Mouse (Mus musculus) limb, embryonic 14.5 days (tissue): ENCODE results near the gene Prrxl1. TPM values are rescaled to one million over a fixed set of nuclear protein-coding genes. Genes with fewer than 3 reads are reported as not detected.

Experiments used
- ATAC-seq: fragments of 200-750 bp; cut with Nextera tagmentation; 2 replicates; pipeline ENCODE4 v1.8.0; 2017; ENCODE audit warnings: low read depth, moderate number of reproducible peaks, moderate TSS enrichment; ENCODE audit not compliant: low FRiP score
- DNase-seq: peaks from one replicate; pipeline ENCODE4 v3.0.0-alpha.2; 2015; ENCODE audit warnings: low spot score
- H3K27ac ChIP-seq: fragments of 300-500 bp; sonication (generic); replicated peaks from 2 replicates; pipeline ENCODE4 v1.5.1; 2014; ENCODE audit warnings: low read depth, mild to moderate bottlenecking, low read length, moderate library complexity, mixed read lengths
- H3K27me3 ChIP-seq: fragments of 300-500 bp; sonication (generic); 2 replicates; pipeline ENCODE4 v1.6.1; 2014; ENCODE audit warnings: low read length, mixed read lengths; ENCODE audit not compliant: control insufficient read depth, insufficient read depth
- H3K36me3 ChIP-seq: fragments of 300-500 bp; sonication (generic); 2 replicates; pipeline ENCODE4 v1.6.1; 2014; ENCODE audit warnings: mild to moderate bottlenecking, low read length, moderate library complexity, mixed read lengths; ENCODE audit not compliant: control insufficient read depth, insufficient read depth
- H3K4me1 ChIP-seq: fragments of 300-500 bp; sonication (generic); 2 replicates; pipeline ENCODE4 v1.6.1; 2014; ENCODE audit warnings: antibody characterized with exemption, low read length, mixed read lengths; ENCODE audit not compliant: control insufficient read depth, insufficient read depth
- H3K4me2 ChIP-seq: fragments of 300-500 bp; sonication (generic); replicated peaks from 2 replicates; pipeline ENCODE4 v1.6.1; 2014; ENCODE audit warnings: low read depth, mild to moderate bottlenecking, low read length, moderate library complexity; ENCODE audit not compliant: severe bottlenecking
- H3K4me3 ChIP-seq: fragments of 300-500 bp; sonication (generic); replicated peaks from 2 replicates; pipeline ENCODE4 v1.5.1; 2014; ENCODE audit warnings: low read length
- H3K9ac ChIP-seq: fragments of 300-500 bp; sonication (generic); 2 replicates; pipeline ENCODE4 v1.6.1; 2014; ENCODE audit warnings: mild to moderate bottlenecking, low read depth, low read length, moderate library complexity; ENCODE audit not compliant: severe bottlenecking
- H3K9me3 ChIP-seq: fragments of 300-500 bp; sonication (generic); 2 replicates; pipeline ENCODE4 v1.6.1; 2016; ENCODE audit warnings: low read length; ENCODE audit not compliant: control insufficient read depth
- POLR2A ChIP-seq: fragments of 200-500 bp; IDR thresholded peaks from 2 replicates; pipeline ENCODE4 v1.8.0; 2012; ENCODE audit warnings: inconsistent platforms, mild to moderate bottlenecking, moderate library complexity, borderline replicate concordance; ENCODE audit not compliant: insufficient read depth, insufficient read length; ENCODE audit errors: extremely low read depth
- WGBS: fragments of 180-500 bp; shearing (Covaris S2); extraction: QIAGEN DNeasy Blood & Tissue Kit; methylation state at CpG from one replicate; pipeline ENCODE4 v1.1.7; 2014; 5-methylcytosine and 5-hydroxymethylcytosine counted together
- polyA plus RNA-seq, 2 experiments: library from polyadenylated mRNA; depleted of rRNA in 1 of 2; stranded (reverse) in 1 of 2; unstranded in 1 of 2; fragments of >200 nt; fragmentation: Nextera tagmentation in 1 of 2; extraction: Ambion mirVana in 1 of 2; gene quantifications; 2 replicates each; pipeline versions ENCODE4 v1.2.1 to v1.2.3; 2012 to 2014

The Prrxl1 gene
- polyA plus RNA-seq, 2 experiments, result 0.09 TPM; not detected in 1

GRCm38 (mm10) chr14:32590377-32590776 lies 8.8 kb upstream of the Prrxl1 start:
- H3K4me3 ChIP-seq, result no peak overlapping the region
- DNase-seq, result no peak
- no peaks in the 10 kb centered on the region for H3K4me1 ChIP-seq
- peaks cover 10% of the 10 kb centered on the region; the same call in 1 of the 2 replicates for H3K27me3 ChIP-seq
- no peak for ATAC-seq
- H3K9me3 ChIP-seq, result no peaks in the 10 kb centered on the region
- H3K27ac ChIP-seq, result no peak overlapping the region
- no peak for TF ChIP-seq POLR2A
- no peak overlapping the region for H3K4me2 ChIP-seq
- no peaks in the 10 kb centered on the region for H3K36me3 ChIP-seq
- 49% methylated on average over 3 of the region's 3 CpGs for WGBS
- H3K9ac ChIP-seq, result no peak overlapping the region

DNA sequence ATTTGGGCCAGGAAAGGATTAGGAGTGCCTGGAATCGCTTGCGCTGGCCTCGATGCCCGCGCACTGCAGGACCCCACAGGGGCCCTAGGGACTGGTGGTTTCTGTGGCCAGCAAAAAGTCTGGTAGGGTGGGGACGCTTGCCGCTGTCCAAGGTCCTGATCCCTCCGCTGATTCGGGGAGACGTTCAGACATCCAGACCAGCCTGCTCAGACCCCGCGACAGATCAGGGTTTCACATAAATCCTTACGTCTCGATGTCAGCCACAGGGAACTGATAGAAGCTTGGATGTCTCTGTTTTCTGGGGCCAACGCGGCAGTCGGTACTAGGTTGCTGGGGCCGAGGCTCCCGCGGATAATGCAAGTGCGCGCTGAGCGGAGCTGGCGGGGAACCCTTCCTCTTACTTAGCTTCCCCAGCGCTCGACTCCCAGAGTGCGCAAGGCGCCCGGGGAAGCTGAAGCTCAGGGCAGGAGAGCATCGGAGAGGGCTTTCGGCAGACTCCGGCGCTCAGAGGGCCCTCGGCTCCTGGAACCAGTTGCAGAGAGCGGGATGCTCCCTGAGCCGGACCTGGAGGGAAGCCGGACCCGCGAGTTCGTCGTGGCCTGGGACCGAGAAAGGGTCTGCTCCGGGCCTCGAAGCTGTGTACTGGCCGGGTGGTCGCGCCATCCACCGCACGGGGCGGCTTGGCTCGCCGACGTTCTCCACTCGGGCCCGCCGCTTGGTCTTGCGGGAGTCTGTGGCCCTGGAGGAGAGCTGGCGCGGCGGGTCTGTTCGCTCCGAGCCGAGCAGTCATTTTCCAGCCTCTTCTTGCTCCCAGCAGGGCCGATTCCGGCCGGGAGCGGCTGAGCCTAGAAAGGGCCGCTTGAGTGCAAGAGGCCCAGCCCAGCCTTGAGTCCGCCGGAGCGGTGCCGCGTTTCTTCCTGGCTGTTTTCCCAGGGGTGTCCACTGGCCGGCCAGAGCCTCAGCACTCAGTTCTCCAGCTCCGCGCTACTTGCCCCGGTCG lies 1.7 kb upstream of the Prrxl1 start:
- Histone ChIP-seq H3K36me3 (no peaks in the 10 kb centered on the region), H3K9ac (no peak overlapping the region), H3K27ac (no peak overlapping the region), H3K9me3 (no peaks in the 10 kb centered on the region), H3K27me3 (peaks cover 82% of the 10 kb centered on the region), H3K4me1 (peaks cover 6% of the 10 kb centered on the region; the same call in 1 of the 2 replicates), H3K4me3 (peak overlapping the region; percentile 15), H3K4me2 (peak overlapping the region; percentile 21; the same call in 1 of the 2 replicates)
- DNase-seq (peak; percentile 87), ATAC-seq (peak; percentile 60; the same call in 1 of the 2 replicates)
- WGBS, result 2% methylated on average over 77 of the region's 78 CpGs
- TF ChIP-seq POLR2A, result no peak

DNA sequence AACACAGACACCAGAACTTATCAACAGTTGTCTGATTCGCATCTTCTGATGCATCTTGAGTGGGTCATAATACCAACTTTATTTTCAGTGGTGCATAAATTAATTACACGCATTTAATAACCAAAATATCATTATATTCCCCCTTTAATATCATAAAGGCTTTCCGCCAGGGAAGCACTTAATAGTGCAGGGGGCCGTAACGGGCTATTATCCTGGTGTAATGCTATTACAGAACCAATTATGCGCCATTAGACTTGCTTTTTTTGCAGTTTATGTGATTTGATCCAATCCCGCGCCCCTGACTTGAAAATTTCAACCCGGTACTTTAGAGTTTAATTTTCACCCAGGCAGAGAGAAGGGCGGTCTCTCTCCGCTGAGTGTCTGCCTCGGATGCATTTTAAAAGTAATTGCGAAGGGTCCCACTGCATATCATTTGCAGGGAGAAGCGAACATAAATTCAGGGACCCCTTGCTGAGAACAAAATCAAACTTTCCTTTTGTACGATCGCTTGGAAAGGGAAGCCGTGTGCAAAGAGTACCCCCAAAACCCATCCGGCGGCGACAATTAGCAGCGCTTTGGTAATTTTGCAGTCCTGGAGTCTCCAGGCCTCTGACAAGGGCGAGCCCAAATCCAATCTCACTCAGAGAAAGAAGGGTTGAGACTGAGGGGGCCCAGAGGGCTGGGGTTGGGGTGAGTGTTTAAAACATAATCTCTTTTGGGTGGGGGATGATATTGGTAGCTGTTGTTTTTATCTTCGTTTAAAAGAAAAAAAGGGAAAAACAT lies 579 bp upstream of the Prrxl1 start:
- H3K27ac ChIP-seq, result no peak overlapping the region
- no peak overlapping the region for H3K4me2 ChIP-seq
- H3K27me3 ChIP-seq, result peaks cover 91% of the 10 kb centered on the region
- ATAC-seq (no peak), DNase-seq (no peak)
- no peaks in the 10 kb centered on the region for H3K36me3 ChIP-seq
- WGBS, result 8% methylated on average over 23 of the region's 23 CpGs
- H3K9me3 ChIP-seq, result no peaks in the 10 kb centered on the region
- peak overlapping the region; percentile 26; the same call in 1 of the 2 replicates for H3K4me3 ChIP-seq
- peaks cover 6% of the 10 kb centered on the region; the same call in 1 of the 2 replicates for H3K4me1 ChIP-seq
- H3K9ac ChIP-seq, result no peak overlapping the region
- TF ChIP-seq POLR2A, result no peak

- Histone ChIP-seq H3K27ac (no peak overlapping the region), H3K27me3 (peaks cover 91% of the 10 kb centered on the region), H3K9me3 (no peaks in the 10 kb centered on the region), H3K4me1 (peaks cover 6% of the 10 kb centered on the region; the same call in 1 of the 2 replicates), H3K9ac (no peak overlapping the region), H3K4me2 (no peak overlapping the region), H3K36me3 (no peaks in the 10 kb centered on the region), H3K4me3 (peak overlapping the region; percentile 26; the same call in 1 of the 2 replicates)
- no peak for TF ChIP-seq POLR2A
- DNase-seq (no peak), ATAC-seq (no peak)
- 2% methylated on average over 16 of the region's 16 CpGs for WGBS
These were observed 903 bp downstream of the Prrxl1 start for GRCm38 (mm10) chr14:32600110-32600509.

DNA sequence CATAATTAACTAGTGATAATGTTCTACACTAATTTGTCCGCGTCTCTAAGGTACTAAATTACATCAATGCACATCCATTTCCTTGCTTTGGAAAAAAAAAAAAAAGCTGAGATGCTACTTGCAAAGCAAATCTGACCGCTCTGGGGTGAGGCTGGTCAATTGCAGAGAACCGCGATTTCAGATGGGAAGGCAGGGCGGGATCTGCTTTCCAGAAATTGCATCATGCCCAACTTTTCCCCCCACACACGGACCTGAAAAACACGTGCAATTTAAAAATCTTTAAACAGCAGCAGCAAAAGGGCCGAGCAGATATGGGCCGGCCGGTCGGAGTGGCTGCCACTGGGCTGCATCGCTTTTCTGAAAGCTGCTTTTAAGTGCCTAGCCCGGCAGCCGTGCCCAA lies 6.3 kb downstream of the Prrxl1 start:
- no peaks in the 10 kb centered on the region for H3K9me3 ChIP-seq
- TF ChIP-seq POLR2A, result no peak
- DNase-seq (no peak), ATAC-seq (no peak)
- H3K4me1 ChIP-seq, result no peaks in the 10 kb centered on the region
- peaks cover 44% of the 10 kb centered on the region for H3K27me3 ChIP-seq
- no peaks in the 10 kb centered on the region for H3K36me3 ChIP-seq
- H3K27ac ChIP-seq, result no peak overlapping the region
- H3K9ac ChIP-seq, result no peak overlapping the region
- no peak overlapping the region for H3K4me3 ChIP-seq
- WGBS, result 48% methylated on average over 15 of the region's 15 CpGs
- no peak overlapping the region for H3K4me2 ChIP-seq
